Mouse (Mus musculus) CH12.LX (cell line): ENCODE results near the gene Itpr2. TPM values are rescaled to one million over a fixed set of nuclear protein-coding genes. Genes with fewer than 3 reads are reported as not detected.

Experiments used
- DNase-seq: peaks from one replicate; pipeline ENCODE4 v3.0.0-alpha.2; 2013; ENCODE audit errors: extremely low read depth
- H3K27ac ChIP-seq: 2 replicates; pipeline ENCODE4 v1.5.1; 2012; ENCODE audit warnings: low read depth, mild to moderate bottlenecking, control low read depth, moderate library complexity; ENCODE audit not compliant: insufficient read depth
- H3K27me3 ChIP-seq: replicated peaks from 2 replicates; pipeline ENCODE3; 2012; ENCODE audit warnings: inconsistent platforms
- H3K36me3 ChIP-seq, 2 experiments: replicated peaks in 1 of 2; 2 replicates each; pipeline versions ENCODE3 to v1.6.1; 2012; ENCODE audit warnings: inconsistent platforms in 1 of 2, low read length in 1 of 2, mild to moderate bottlenecking in 1 of 2, mixed read lengths in 1 of 2, moderate library complexity in 1 of 2; ENCODE audit not compliant: control insufficient read depth in 1 of 2, insufficient read depth in 1 of 2
- H3K4me1 ChIP-seq, 2 experiments: 2 replicates each; pipeline ENCODE4 v1.6.1; 2012; ENCODE audit warnings: inconsistent platforms in 1 of 2, moderate library complexity in 1 of 2; ENCODE audit not compliant: insufficient read depth in 2 of 2, control insufficient read depth in 1 of 2
- H3K4me2 ChIP-seq: 2 replicates; pipeline ENCODE4 v1.6.1; 2012; ENCODE audit warnings: low read depth, mild to moderate bottlenecking, control low read depth; ENCODE audit not compliant: poor library complexity, insufficient read depth, severe bottlenecking
- H3K4me3 ChIP-seq, 3 experiments: fragments of 150-350 bp in 1 of 3; sonication (generic) in 1 of 3; replicated peaks in 1 of 3; 2 replicates each; pipeline versions ENCODE3 to v1.5.1; 2011 to 2012; ENCODE audit warnings: low read depth in 2 of 3, low read length in 2 of 3, mild to moderate bottlenecking in 2 of 3, moderate library complexity in 2 of 3, control low read depth in 1 of 3, improper control_type of control experiment in 1 of 3, inconsistent platforms in 1 of 3, mixed read lengths in 1 of 3; ENCODE audit not compliant: poor library complexity in 1 of 3
- H3K79me2 ChIP-seq: replicated peaks from 2 replicates; pipeline ENCODE4 v1.6.1; 2012; ENCODE audit warnings: mild to moderate bottlenecking, moderate library complexity; ENCODE audit not compliant: control insufficient read depth, poor library complexity, insufficient read depth, severe bottlenecking; ENCODE audit errors: extremely low read depth
- H3K9ac ChIP-seq: 2 replicates; pipeline ENCODE4 v1.6.1; 2012; ENCODE audit warnings: low read depth, mild to moderate bottlenecking, control low read depth, moderate library complexity; ENCODE audit not compliant: insufficient read depth
- H3K9me3 ChIP-seq: replicated peaks from 2 replicates; pipeline ENCODE3; 2012; ENCODE audit warnings: low read length, inconsistent platforms, mixed read lengths
- CTCF ChIP-seq, 2 experiments: IDR thresholded peaks in 1 of 2; conservative IDR thresholded peaks in 1 of 2; 2 replicates each; pipeline ENCODE4 v1.5.1; 2011 to 2012; ENCODE audit warnings: low read depth in 2 of 2, low read length in 2 of 2, improper control_type of control experiment in 1 of 2, inconsistent platforms in 1 of 2, mild to moderate bottlenecking in 1 of 2, moderate library complexity in 1 of 2
- EP300 ChIP-seq: IDR thresholded peaks from 2 replicates; pipeline ENCODE4 v1.6.1; 2011; ENCODE audit warnings: low read length, improper control_type of control experiment
- ETS1 ChIP-seq: conservative IDR thresholded peaks from 2 replicates; pipeline ENCODE4 v1.6.1; 2012; ENCODE audit warnings: low read depth, mild to moderate bottlenecking, inconsistent platforms, low read length, improper control_type of control experiment, moderate library complexity
- JUN ChIP-seq: IDR thresholded peaks from 2 replicates; pipeline ENCODE4 v1.6.1; 2011; ENCODE audit warnings: low read depth, mild to moderate bottlenecking, low read length, improper control_type of control experiment, moderate library complexity; ENCODE audit not compliant: insufficient read depth
- KAT2A ChIP-seq: IDR thresholded peaks from 2 replicates; pipeline ENCODE4 v1.6.1; 2012; ENCODE audit warnings: low read length, improper control_type of control experiment, inconsistent platforms; ENCODE audit not compliant: insufficient replicate concordance
- MAFK ChIP-seq: IDR thresholded peaks from 2 replicates; pipeline ENCODE4 v1.6.1; 2011; ENCODE audit warnings: low read length, improper control_type of control experiment; ENCODE audit not compliant: insufficient replicate concordance
- MAZ ChIP-seq: IDR thresholded peaks from 2 replicates; pipeline ENCODE4 v1.6.1; 2012; ENCODE audit warnings: low read depth, mild to moderate bottlenecking, inconsistent platforms, low read length, improper control_type of control experiment, moderate library complexity
- MYC ChIP-seq: IDR thresholded peaks from 2 replicates; pipeline ENCODE4 v1.6.1; 2011; ENCODE audit warnings: low read depth, mild to moderate bottlenecking, improper control_type of control experiment, low read length
- NELFE ChIP-seq: IDR thresholded peaks from 2 replicates; pipeline ENCODE4 v1.6.1; 2011; ENCODE audit warnings: low read depth, low read length, improper control_type of control experiment
- NRF1 ChIP-seq: IDR thresholded peaks from 2 replicates; pipeline ENCODE4 v1.6.1; 2014; ENCODE audit warnings: low read depth, mild to moderate bottlenecking, inconsistent platforms, low read length, improper control_type of control experiment, moderate library complexity
- RCOR1 ChIP-seq: conservative IDR thresholded peaks from 2 replicates; pipeline ENCODE4 v1.6.1; 2012; ENCODE audit warnings: low read depth, mild to moderate bottlenecking, inconsistent platforms, low read length, improper control_type of control experiment
- SIN3A ChIP-seq: IDR thresholded peaks from 2 replicates; pipeline ENCODE4 v1.6.1; 2012; ENCODE audit warnings: low read length, improper control_type of control experiment, inconsistent platforms
- UBTF ChIP-seq: IDR thresholded peaks from 2 replicates; pipeline ENCODE4 v1.6.1; 2012; ENCODE audit warnings: low read depth, mild to moderate bottlenecking, inconsistent platforms, low read length, improper control_type of control experiment, moderate library complexity
- USF1 ChIP-seq: IDR thresholded peaks from 2 replicates; pipeline ENCODE4 v1.6.1; 2014; ENCODE audit warnings: low read depth, mild to moderate bottlenecking, inconsistent platforms, low read length, improper control_type of control experiment
- ZKSCAN1 ChIP-seq: IDR thresholded peaks from 2 replicates; pipeline ENCODE4 v1.6.1; 2012; ENCODE audit warnings: low read depth, inconsistent platforms, low read length, improper control_type of control experiment, borderline replicate concordance
- ZMIZ1 ChIP-seq: IDR thresholded peaks from 2 replicates; pipeline ENCODE4 v1.6.1; 2012; ENCODE audit warnings: low read depth, mild to moderate bottlenecking, inconsistent platforms, low read length, improper control_type of control experiment
- ZNF384 ChIP-seq: IDR thresholded peaks from 2 replicates; pipeline ENCODE4 v1.6.1; 2012; ENCODE audit warnings: low read depth, low read length, improper control_type of control experiment, inconsistent platforms
- dilution Hi-C: fragments of 300-500 bp; cut with MboI; formaldehyde crosslinking; loops from 2 replicates; pipeline ENCODE4 v1.14.3; 2020; ENCODE audit warnings: low sequenced_read_pairs; ENCODE audit not compliant: extremely low pct_unique_long_range_greater_than_20kb, extremely low pct_ligation_motif_present
- in situ Hi-C: fragments of 300-500 bp; cut with MboI; formaldehyde crosslinking; loops from 3 replicates; pipeline ENCODE4 v1.14.3; 2019; ENCODE audit warnings: low sequenced_read_pairs, low pct_ligation_motif_present, low pct_unique_long_range_greater_than_20kb, mixed read lengths
- polyA plus RNA-seq: library from polyadenylated mRNA; unstranded; fragments of >175 nt; gene quantifications from 2 replicates; pipeline ENCODE4 v1.2.1, GENCODE M21; 2012; ENCODE audit warnings: low read depth; ENCODE audit not compliant: insufficient read length
- total RNA-seq, 2 experiments: library from RNA; depleted of rRNA; stranded (reverse); fragments of 300-350 nt in 1 of 2; fragments of >200 nt in 1 of 2; gene quantifications; 2 replicates each; pipeline ENCODE4 v1.2.3; 2012 to 2014

The Itpr2 gene
- total and polyA plus RNA-seq, 3 experiments, result 3.5 to 8.9 (median 4.4) TPM

DNA sequence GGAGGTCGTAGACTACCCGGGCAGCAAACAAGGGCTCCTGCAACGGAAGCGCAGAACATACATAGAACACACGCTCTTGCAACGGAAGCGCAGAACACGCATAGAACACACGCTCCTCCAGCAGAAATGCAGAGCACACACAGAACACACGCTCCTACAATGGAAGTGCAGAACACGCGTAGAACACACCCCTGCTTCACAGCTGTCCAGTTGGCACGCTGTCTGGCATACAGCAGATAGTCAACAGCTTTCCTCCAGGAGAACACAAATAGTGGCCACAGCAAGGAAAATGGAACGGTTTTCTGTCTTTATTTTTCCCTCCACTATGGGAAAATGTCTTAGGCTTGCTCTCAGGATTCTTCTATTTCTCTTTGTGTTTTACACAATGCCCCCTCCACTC lies 344.9 kb downstream of the Itpr2 start:
- in situ Hi-C loops, result no loop called here
- peaks cover 0 to 27% of the 10 kb centered on the region in 2 experiments for H3K36me3 ChIP-seq
- no peak for TF ChIP-seq ZKSCAN1
- no peak for TF ChIP-seq RCOR1
- no peak for TF ChIP-seq ETS1
- no peak for TF ChIP-seq UBTF
- no peak for TF ChIP-seq SIN3A
- TF ChIP-seq ZNF384, result no peak
- TF ChIP-seq ZMIZ1, result no peak

DNA sequence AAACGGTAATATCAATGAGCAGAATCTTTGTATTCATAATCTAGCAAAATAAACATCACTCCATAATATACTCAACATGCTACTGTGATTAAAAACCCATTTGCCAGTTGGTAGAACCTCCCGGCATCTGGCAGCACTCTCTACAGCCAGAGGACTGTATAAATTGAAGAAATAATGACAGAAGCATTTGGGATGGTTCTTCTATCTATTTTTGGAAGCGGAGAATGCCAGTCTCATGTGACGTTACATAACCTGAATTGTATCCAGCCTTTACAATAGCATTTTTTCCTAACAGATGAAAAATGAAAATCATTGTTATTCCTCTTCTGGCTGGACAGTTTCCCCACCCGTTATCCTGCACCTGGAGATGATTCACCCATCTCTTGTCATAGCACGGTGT lies 345.5 kb downstream of the Itpr2 start:
- H3K36me3 ChIP-seq, result peaks cover 0 to 31% of the 10 kb centered on the region in 2 experiments
- no peak overlapping the region for H3K4me3 ChIP-seq
- no peak for DNase-seq
- no peaks in the 10 kb centered on the region for H3K27me3 ChIP-seq
- no peak overlapping the region for H3K27ac ChIP-seq
- peaks cover 7 to 20% of the 10 kb centered on the region in 2 experiments for H3K4me1 ChIP-seq
- no peak for TF ChIP-seq MAFK
- no peak for TF ChIP-seq NELFE
- no peak for TF ChIP-seq EP300
- no peak for TF ChIP-seq CTCF (conservative IDR thresholded peaks at IDR 0.05 in 1 of 2, IDR thresholded peaks at IDR 0.05 in 1 of 2; ENCODE audit: low read depth in 2 of 2, low read length in 2 of 2)
- TF ChIP-seq USF1, result no peak
- no peak for TF ChIP-seq NRF1
- no peak for TF ChIP-seq JUN
- no peak for TF ChIP-seq UBTF
- no peak for TF ChIP-seq MYC
- TF ChIP-seq SIN3A, result no peak
- TF ChIP-seq MAZ, result no peak
- TF ChIP-seq KAT2A, result no peak
- no peaks in the 10 kb centered on the region for H3K79me2 ChIP-seq
- H3K9ac ChIP-seq, result no peak overlapping the region
- in situ Hi-C loops (no loop called here), dilution Hi-C loops (no loop called here)
- H3K4me2 ChIP-seq, result no peak overlapping the region
- no peaks in the 10 kb centered on the region for H3K9me3 ChIP-seq

More for the DNA sequence above, 344.9 kb downstream of the Itpr2 start:
- Histone ChIP-seq H3K9me3 (no peaks in the 10 kb centered on the region), H3K79me2 (no peaks in the 10 kb centered on the region), H3K27me3 (no peaks in the 10 kb centered on the region), H3K27ac (no peak overlapping the region), H3K4me3 (no peak overlapping the region), H3K4me1 (peaks cover 7 to 20% of the 10 kb centered on the region in 2 experiments), H3K9ac (no peak overlapping the region), H3K4me2 (no peak overlapping the region)
- dilution Hi-C loops, result no loop called here
- no peak for DNase-seq
